Mouse (Mus musculus) lung, postnatal 10 days (tissue): ENCODE results near the gene Erf.

ENCODE experiments used
- DNase-seq: peaks from one replicate; pipeline ENCODE4 v3.0.0; 2021

Gene Erf

GRCm38 (mm10) chr7:25237249-25238014, 13.1 kb downstream of the Erf start, which contains the start of gene Gsk3a:
Gsk3a (minus strand) TSS chr7:25237851.
- DNase-seq = peak; percentile 100

GRCm38 (mm10) chr7:25235526-25235925, 15.0 kb downstream of the Erf start:
- no peak for DNase-seq

- no peak for DNase-seq
Observed at GRCm38 (mm10) chr7:25233061-25233460, 17.5 kb downstream of the Erf start.

- no peak for DNase-seq
Observed at GRCm38 (mm10) chr7:25232101-25232648, 18.4 kb downstream of the Erf start.

GRCm38 (mm10) chr7:25230690-25231285, 19.8 kb downstream of the Erf start:
- no peak for DNase-seq

GRCm38 (mm10) chr7:25227523-25228300, 22.8 kb downstream of the Erf start:
- no peak for DNase-seq

- no peak for DNase-seq
Observed at GRCm38 (mm10) chr7:25222275-25222967, 28.1 kb downstream of the Erf start.

GRCm38 (mm10) chr7:25221102-25221883, 29.3 kb downstream of the Erf start, which contains the start of gene Zfp526:
Zfp526 (plus strand) TSS chr7:25221425.
- DNase-seq = peak; percentile 99

GRCm38 (mm10) chr7:25220457-25221101, 30.0 kb downstream of the Erf start, which contains the start of gene Dedd2:
Dedd2 (minus strand) TSS chr7:25220615.
- no peak for DNase-seq

GRCm38 (mm10) chr7:25219756-25220456, 30.7 kb downstream of the Erf start:
- peak; percentile 96 for DNase-seq

GRCm38 (mm10) chr7:25219416-25219750, 31.2 kb downstream of the Erf start:
- no peak for DNase-seq

GRCm38 (mm10) chr7:25218705-25219415, 31.7 kb downstream of the Erf start:
- peak; percentile 45 for DNase-seq

- peak; percentile 25 for DNase-seq
Observed at GRCm38 (mm10) chr7:25217653-25218395, 32.7 kb downstream of the Erf start.

GRCm38 (mm10) chr7:25214172-25214571, 36.4 kb downstream of the Erf start:
- DNase-seq = no peak

- DNase-seq = no peak
Observed at GRCm38 (mm10) chr7:25213099-25213498, 37.5 kb downstream of the Erf start.

- DNase-seq = no peak
Observed at GRCm38 (mm10) chr7:25210482-25210881, 40.1 kb downstream of the Erf start.

- no peak for DNase-seq
Observed at GRCm38 (mm10) chr7:25209161-25209622, 41.4 kb downstream of the Erf start.

GRCm38 (mm10) chr7:25206094-25206830, 44.3 kb downstream of the Erf start:
- DNase-seq = peak; percentile 20
